Mouse (Mus musculus): ENCODE data around the gene Tlk1.

Tlk1 gene

DNA sequence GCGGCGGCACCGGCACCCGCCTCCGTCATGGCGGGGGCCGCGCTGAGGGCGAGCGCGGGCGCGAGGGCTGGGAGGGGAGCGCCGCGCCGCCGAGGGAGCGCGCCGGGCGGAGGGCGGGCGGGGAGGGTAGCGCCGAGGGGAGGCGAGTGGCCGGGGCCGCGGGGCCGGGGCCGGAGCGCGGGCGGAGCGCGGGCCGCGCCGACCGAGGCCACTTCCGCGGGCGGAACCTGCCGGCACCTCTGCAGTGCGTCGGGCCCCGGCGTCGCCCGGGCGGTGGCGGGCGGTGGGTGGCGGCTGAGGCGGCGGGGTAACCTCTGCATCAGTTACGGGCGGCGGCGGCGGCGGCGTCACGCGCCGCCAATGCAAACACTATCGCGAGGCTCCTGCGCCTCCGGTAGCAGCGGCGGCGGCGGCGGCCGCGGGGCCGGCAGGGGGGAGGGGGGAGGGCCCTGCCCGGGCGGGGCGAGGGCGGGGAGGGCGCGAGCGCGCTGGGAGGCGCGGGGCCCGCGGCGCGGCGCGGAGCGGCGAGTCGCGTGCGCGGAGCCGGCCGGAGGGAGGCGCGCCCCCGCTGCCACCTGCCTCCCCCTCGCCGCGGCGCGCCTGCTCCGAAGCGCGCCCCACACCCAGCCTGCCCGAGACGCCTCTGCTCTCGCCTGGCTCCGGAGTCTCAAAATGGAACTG lies at the start of gene Tlk1:
Tlk1 (minus strand) TSS at position 358 of the 681 bp plus-strand sequence.
- in situ Hi-C loops (cut with MboI), result no loop called here

DNA sequence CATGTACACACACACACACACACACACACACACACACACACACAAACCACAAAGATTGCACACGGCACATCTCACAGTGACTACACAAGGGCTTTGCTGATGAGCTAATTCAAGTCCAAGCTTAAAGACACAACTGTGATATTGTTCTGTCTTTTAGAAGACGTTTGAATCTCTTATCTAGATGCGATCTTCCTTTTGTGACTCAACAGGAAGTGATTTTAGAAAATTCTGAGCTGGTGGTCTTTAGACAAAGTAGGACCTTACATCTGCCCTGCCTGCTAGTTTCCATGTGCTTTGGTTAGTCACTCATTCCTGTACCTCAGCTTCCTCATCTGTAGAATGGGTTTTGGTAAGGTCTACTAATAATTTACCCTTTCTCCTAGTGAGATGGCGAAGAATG lies 49.6 kb upstream of the Tlk1 start:
- in situ Hi-C loops (cut with MboI), result no loop called here

GRCm38 (mm10) chr2:70873168-70873567 lies 47.6 kb upstream of the Tlk1 start:
- in situ Hi-C loops (cut with MboI), result no loop called here

GRCm38 (mm10) chr2:70871466-70872022 lies 46.0 kb upstream of the Tlk1 start:
- in situ Hi-C loops (cut with MboI), result no loop called here

- in situ Hi-C loops (cut with MboI), result no loop called here
Measured at GRCm38 (mm10) chr2:70870819-70871218, 45.3 kb upstream of the Tlk1 start.

DNA sequence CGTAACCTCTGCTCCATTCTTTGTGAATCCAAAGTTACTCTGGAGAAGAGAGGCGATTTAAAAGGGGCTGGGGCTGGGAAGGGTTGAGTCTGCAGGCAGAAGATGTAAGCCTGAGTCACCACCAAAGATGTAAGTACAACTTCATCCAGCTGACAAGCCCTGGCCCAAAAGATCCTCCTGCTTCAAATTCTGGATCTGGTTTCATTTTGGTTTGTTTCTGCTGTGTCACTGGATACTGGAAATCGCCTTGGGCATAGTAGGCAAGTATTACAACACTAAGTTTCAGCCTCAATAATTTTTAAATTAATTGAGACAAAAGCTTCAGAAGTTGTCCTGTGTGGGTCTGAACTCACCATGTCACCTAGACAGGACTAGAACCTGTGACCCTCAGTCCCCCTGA lies 43.6 kb upstream of the Tlk1 start:
- in situ Hi-C loops (cut with MboI), result no loop called here

- in situ Hi-C loops (cut with MboI), result no loop called here
Measured at GRCm38 (mm10) chr2:70867231-70867630, 41.7 kb upstream of the Tlk1 start.

GRCm38 (mm10) chr2:70862881-70863280 lies 37.4 kb upstream of the Tlk1 start:
- in situ Hi-C loops (cut with MboI), result no loop called here

DNA sequence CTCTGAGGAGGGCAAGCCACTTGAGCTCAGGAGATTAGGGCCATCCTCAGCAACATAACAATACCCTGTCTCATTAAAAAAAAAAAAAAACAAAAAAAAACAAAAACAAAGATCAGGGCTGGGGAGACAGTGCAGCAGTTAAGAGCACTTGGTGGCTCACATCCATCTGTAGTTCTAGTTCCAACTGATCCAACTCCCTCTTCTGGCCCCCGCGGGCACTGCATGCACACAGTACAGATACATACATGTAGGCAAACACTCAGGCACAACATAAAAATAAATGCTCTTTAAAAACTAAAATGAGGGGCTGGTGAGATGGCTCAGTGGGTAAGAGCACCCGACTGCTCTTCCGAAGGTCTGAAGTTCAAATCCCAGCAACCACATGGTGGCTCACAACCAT lies 34.2 kb upstream of the Tlk1 start:
- in situ Hi-C loops (cut with MboI), result no loop called here

DNA sequence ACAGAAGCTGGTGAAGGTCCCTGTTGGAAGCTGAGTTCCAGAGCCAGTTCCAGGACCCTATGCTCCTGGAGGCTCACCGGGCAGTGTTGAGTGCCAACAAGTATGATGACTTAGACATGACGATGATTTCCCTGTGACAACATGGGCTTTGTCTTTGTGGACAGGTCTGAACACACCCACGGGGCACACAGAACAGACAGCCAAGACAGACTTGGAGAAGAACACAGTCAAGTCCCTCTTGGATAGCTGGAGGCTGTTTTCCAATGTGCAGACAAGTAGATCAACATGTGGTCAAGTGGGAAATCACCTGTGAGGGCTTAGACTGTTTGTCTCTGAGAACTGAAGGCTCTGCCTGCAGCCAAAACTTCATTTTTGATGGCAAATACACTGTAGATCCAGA lies 31.4 kb upstream of the Tlk1 start:
- in situ Hi-C loops (cut with MboI), result no loop called here

DNA sequence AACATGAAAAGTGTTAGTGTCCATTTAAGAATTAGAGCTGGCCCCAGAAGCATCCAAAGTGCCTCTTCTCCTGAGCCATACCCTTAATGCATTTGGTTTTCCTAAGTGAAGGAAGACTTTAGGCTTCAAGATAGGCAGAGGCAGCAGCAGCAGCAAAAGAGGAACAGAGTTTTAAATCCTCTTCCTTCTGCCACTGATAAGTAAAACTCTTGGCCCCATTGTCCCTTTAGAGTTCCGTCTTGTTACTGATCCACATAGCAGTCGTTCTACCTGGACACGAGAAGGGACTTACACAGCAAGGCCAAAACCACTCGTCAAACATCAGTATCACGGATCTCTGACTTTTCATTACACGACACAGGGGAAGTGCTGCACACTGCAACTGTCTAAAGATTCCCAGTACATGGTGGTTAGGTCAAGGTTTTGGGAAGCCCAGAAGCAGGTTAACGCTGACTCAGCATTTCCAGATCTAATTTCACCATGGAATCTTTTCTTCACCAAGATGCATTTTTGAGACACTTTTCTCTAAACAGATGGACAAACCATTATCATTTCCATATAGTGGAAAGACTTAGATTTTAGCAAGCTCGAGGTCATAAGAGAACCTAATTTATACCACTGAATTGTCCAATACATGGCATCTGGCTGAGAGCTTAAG lies 28.8 kb upstream of the Tlk1 start:
- in situ Hi-C loops (cut with MboI), result no loop called here

- in situ Hi-C loops (cut with MboI), result no loop called here
Measured at GRCm38 (mm10) chr2:70853329-70853728, 27.8 kb upstream of the Tlk1 start.

DNA sequence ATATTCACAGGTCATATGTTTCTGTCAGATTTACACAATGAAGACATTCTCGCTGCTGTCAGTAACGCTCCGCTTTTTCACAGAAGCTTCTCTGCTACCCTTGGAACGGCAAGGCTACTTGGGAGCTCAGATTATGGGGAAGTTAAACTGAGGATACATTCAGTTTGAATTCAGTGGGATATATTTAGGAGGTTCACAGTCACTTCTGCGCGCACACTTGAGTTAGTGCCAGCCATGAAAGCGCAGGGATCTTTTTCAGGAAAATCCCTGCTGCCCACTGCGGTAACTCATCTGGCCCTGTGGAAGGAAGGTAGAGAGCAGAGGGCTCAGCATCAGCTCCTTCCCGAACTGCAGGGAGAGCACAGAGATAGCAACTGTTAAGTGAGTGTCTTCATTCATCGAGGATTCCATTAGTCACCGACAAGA lies 27.3 kb upstream of the Tlk1 start:
- in situ Hi-C loops (cut with MboI), result no loop called here

DNA sequence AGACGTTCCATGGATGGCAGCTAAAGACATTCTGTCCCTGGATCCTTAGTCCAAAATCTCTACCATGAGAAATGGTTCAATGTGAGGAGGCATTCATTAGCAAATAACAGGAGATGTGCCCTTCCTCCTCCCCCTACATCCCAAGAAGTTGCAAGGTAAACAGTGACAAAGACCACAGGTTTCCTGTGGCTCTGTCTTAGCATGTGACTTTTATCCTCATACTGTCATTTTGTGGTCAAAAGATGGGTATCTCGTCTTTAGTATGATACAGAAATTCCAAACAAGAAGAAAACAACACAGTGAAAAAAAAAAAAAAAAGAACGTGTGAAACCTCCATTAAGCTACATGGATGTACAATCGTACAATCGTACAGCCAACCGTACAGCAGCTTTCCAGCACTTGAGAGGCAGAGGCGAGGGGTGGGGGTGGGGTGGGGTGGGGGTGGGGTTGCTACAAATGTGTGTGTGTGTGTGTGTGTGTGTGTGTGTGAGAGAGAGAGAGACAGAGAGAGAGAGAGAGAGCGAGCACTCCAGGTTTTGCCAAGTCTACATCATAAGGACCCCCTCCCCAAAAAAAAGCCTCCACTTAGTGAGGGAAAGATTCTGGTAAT lies 26.8 kb upstream of the Tlk1 start:
- in situ Hi-C loops (cut with MboI), result no loop called here

- in situ Hi-C loops (cut with MboI), result no loop called here
Measured at GRCm38 (mm10) chr2:70845871-70846270, 20.3 kb upstream of the Tlk1 start.

DNA sequence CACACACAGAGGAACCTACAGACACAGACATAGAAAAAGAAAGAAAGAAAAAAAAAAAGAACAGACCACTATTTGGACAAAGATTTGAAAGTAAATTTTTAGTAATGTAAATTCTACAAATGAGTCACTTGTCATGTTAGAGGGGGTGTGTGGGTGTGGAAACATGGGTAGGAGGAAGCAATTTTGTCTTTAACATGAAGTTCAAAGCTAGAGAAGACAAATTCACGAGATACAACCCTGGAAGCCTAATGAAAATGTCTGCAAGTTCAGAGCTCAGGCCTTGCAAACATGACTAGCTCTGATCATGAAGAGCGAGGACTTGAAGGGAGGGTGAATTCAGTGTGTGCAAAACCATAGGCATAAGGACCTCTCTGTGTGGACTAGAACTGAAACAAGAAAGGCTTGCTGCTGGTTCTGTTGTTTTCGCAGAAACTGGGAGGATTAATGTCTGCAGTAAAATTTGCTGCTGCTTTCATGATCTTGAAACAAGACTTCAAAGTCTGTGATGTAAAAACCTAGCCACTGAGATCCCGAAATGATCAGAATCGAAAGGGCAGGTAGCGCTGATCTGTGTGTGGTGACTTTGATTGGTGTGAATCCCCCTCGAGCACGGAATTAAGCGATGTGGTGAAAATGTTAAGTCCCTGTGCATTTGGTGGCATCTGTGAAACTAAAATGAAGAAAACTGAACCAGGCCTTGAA lies 19.3 kb upstream of the Tlk1 start:
- in situ Hi-C loops (cut with MboI), result no loop called here

DNA sequence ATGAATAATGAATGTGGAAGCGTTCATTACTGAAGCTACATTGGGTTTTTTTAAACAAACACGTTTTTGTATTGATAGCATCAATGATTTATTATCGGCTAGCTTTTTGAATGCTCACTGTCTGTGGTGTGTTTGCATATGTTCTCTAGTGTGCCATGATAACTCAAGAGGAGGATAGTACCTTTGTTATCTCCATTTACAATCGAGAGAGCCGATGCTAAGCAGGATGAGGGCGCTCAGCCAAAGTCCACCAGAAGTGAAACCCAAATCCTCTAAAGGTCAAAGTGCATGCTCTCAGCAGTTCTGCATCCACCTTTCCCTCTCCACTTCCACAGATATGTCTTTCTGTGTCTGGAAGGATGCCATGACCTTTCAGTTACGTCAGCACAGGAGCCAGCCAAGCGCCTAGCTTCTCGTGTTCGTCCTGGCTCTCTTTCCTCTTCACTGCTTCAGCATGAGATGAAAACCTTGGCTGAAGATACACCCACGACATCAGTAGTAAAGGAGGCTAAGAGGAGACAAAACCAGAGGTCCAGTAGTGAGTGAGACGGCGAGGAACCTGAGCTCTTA lies 16.6 kb upstream of the Tlk1 start:
- in situ Hi-C loops (cut with MboI), result no loop called here

DNA sequence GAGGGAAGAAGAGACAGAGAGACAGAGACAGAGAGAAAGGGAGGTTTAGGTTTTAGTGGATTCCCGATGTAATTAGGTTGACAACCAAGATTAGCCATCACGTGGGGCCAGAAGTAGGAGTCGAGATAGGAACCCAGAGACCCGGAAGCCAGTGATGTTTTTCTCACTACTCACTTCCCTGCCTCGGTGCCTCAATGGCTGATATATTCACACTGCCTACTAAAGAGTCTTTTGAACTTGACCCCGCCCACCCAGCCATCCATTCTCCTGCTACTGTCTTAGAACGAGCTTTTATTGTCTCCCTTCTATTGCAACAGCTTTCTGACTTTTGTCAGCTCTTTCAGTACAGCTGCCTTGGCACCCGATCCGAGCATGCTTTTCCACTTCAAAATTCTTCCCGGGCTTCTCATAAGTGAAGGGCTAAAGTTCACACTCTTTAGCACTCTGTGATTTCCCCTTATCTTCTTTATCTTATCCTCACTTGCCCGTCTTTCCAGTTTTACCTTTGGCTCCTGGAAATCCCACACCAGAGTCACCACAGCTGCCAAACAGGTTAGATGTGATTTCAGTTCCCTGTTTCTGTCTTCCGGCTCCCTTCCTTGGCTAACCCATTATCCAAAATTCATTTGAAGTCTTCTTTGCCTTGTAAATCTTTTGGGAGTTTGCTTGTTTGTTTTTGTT lies 13.1 kb upstream of the Tlk1 start:
- in situ Hi-C loops (cut with MboI), result no loop called here

DNA sequence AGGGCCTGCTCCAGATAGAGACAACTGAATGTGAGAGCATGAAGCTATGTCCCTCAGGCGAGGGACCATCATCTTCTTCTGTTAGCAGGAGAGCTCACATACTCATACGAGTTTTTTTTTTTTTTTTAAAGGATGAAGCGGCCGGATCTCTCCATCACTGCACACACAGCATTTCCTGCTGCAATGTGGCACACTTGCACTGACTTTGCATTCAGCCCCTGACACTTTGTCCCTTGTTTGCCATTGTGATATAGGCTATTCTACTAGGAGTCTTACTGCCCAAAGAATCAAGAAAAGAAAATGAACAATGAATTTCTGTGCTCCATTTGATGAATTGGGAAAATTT lies 10.8 kb upstream of the Tlk1 start:
- in situ Hi-C loops (cut with MboI), result no loop called here

DNA sequence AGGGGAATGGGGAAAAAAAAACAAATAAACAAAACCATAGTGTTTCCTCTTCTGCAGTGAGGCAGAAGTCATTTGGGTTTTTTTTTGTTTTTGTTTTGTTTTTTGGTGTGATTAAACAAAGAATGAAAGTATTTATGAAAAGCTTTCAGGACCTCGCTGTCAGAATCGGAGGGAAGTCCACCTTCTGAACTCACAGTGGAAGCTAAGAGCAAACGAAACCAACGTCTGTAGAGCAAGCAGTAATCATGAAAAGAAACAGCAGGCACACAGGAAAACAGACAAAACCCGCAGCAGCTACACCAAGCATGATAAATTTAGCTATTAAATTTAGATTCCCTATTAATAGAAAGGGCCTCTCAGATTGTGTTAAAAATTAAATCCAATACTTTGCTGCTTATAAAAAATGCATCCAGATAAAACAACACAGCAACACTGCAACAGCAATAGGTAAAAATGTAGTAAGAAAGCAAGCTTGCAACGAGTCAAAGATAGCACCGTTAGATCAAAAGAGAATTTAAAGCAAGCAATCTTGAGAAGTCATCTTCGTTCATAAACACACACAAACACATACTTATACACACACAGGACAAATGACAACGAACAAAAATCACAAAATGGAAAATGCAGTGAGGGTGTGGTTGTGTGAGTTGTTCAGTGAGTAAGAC lies 10.2 kb upstream of the Tlk1 start:
- in situ Hi-C loops (cut with MboI), result no loop called here

- in situ Hi-C loops (cut with MboI), result no loop called here
Measured at GRCm38 (mm10) chr2:70835209-70835608, 9.7 kb upstream of the Tlk1 start.

Data from mature B cell (primary cell).